Mouse (Mus musculus) liver, embryonic 14.5 days (tissue): ENCODE measurements around the gene Rlf. TPM values are rescaled to one million over a fixed set of nuclear protein-coding genes. Genes with fewer than 3 reads are reported as not detected.

ENCODE experiments used
- ATAC-seq: fragments of 200-750 bp; cut with Nextera tagmentation; 2 replicates; pipeline ENCODE4 v1.8.0; 2017; ENCODE audit warnings: moderate number of reproducible peaks, mild to moderate bottlenecking, moderate library complexity; ENCODE audit not compliant: insufficient read depth
- DNase-seq, 3 experiments: peaks; one replicate each; pipeline ENCODE4 v3.0.0-alpha.2; 2012 to 2013; ENCODE audit warnings: low read depth in 3 of 3, low spot score in 3 of 3
- H3K27ac ChIP-seq: fragments of 300-500 bp; sonication (generic); 2 replicates; pipeline ENCODE4 v1.5.1; 2014; ENCODE audit warnings: moderate library complexity, mild to moderate bottlenecking, control low read depth, inconsistent platforms
- H3K27me3 ChIP-seq: fragments of 300-500 bp; sonication (generic); 2 replicates; pipeline ENCODE4 v1.6.1; 2014; ENCODE audit warnings: mild to moderate bottlenecking, low read length, moderate library complexity; ENCODE audit not compliant: control insufficient read depth, insufficient read depth
- H3K36me3 ChIP-seq: fragments of 300-500 bp; sonication (generic); replicated peaks from 2 replicates; pipeline ENCODE4 v1.6.1; 2014; ENCODE audit warnings: low read depth; ENCODE audit not compliant: control insufficient read depth, insufficient read depth
- H3K4me1 ChIP-seq, 2 experiments: fragments of 200-500 bp in 1 of 2; fragments of 300-500 bp in 1 of 2; sonication (generic) in 1 of 2; replicated peaks; 2 replicates each; pipeline ENCODE4 v1.6.1; 2012 to 2014; ENCODE audit warnings: antibody characterized with exemption in 1 of 2, inconsistent platforms in 1 of 2, low read length in 1 of 2; ENCODE audit not compliant: control insufficient read depth in 2 of 2, insufficient read depth in 2 of 2
- H3K4me2 ChIP-seq: fragments of 300-500 bp; sonication (generic); 2 replicates; pipeline ENCODE4 v1.6.1; 2014; ENCODE audit warnings: low read depth, mild to moderate bottlenecking, control low read depth, moderate library complexity
- H3K4me3 ChIP-seq, 2 experiments: fragments of 200-500 bp in 1 of 2; fragments of 300-500 bp in 1 of 2; sonication (generic) in 1 of 2; 2 replicates each; pipeline ENCODE4 v1.5.1; 2012 to 2014; ENCODE audit warnings: low read depth in 2 of 2, low read length in 2 of 2, mild to moderate bottlenecking in 2 of 2, control low read depth in 1 of 2, inconsistent platforms in 1 of 2, moderate library complexity in 1 of 2; ENCODE audit not compliant: insufficient read depth in 1 of 2
- H3K9ac ChIP-seq: fragments of 300-500 bp; sonication (generic); replicated peaks from 2 replicates; pipeline ENCODE4 v1.6.1; 2014; ENCODE audit warnings: mild to moderate bottlenecking, control low read depth, moderate library complexity
- H3K9me3 ChIP-seq: fragments of 300-500 bp; sonication (generic); 2 replicates; pipeline ENCODE4 v1.6.1; 2016; ENCODE audit warnings: low read length, mixed read lengths; ENCODE audit not compliant: control insufficient read depth
- CTCF ChIP-seq: IDR thresholded peaks from 2 replicates; pipeline ENCODE4 v1.5.1; 2016; ENCODE audit warnings: antibody characterized with exemption, low read depth, control low read depth
- EP300 ChIP-seq: IDR thresholded peaks from 2 replicates; pipeline ENCODE4 v1.6.1; 2016; ENCODE audit warnings: antibody characterized with exemption, low read depth
- WGBS: fragments of 180-500 bp; shearing (Covaris S2); extraction: QIAGEN DNeasy Blood & Tissue Kit; methylation state at CpG from one replicate; pipeline ENCODE4 v1.1.7; 2014; ENCODE audit not compliant: insufficient replicate concordance; 5-methylcytosine and 5-hydroxymethylcytosine counted together
- polyA plus RNA-seq, 2 experiments: library from polyadenylated mRNA; depleted of rRNA in 1 of 2; stranded (reverse) in 1 of 2; unstranded in 1 of 2; fragments of >200 nt; fragmentation: Nextera tagmentation in 1 of 2; extraction: Ambion mirVana in 1 of 2; gene quantifications; 2 replicates each; pipeline versions ENCODE4 v1.2.1 to v1.2.3; 2012 to 2014

The Rlf gene
- polyA plus RNA-seq, 2 experiments, result 5.0 to 6.4 TPM

GRCm38 (mm10) chr4:121230943-121231614 lies 16.2 kb upstream of the Rlf start:
- ATAC-seq, result no peak
- no peak for TF ChIP-seq CTCF
- TF ChIP-seq EP300, result no peak
- DNase-seq, result no peak

GRCm38 (mm10) chr4:121227072-121227471 lies 12.2 kb upstream of the Rlf start:
- TF ChIP-seq EP300 (no peak), CTCF (no peak)
- Histone ChIP-seq H3K9me3 (no peaks in the 10 kb centered on the region), H3K36me3 (no peaks in the 10 kb centered on the region), H3K4me1 (no peaks in the 10 kb centered on the region), H3K27me3 (no peaks in the 10 kb centered on the region; the same call in 1 of the 2 replicates), H3K27ac (no peak overlapping the region), H3K9ac (no peak overlapping the region), H3K4me3 (no peak overlapping the region), H3K4me2 (no peak overlapping the region)
- WGBS, result 22% methylated on average over 1 of the region's 1 CpGs
- DNase-seq (no peak), ATAC-seq (no peak)

More at GRCm38 (mm10) chr4:121230943-121231614, 16.2 kb upstream of the Rlf start:
- WGBS, result 5% methylated on average over 16 of the region's 16 CpGs
- no peaks in the 10 kb centered on the region for H3K36me3 ChIP-seq
- no peak overlapping the region for H3K4me2 ChIP-seq
- no peaks in the 10 kb centered on the region for H3K4me1 ChIP-seq
- H3K9ac ChIP-seq, result no peak overlapping the region
- no peak overlapping the region for H3K4me3 ChIP-seq
- no peaks in the 10 kb centered on the region for H3K9me3 ChIP-seq
- H3K27ac ChIP-seq, result no peak overlapping the region
- no peaks in the 10 kb centered on the region; the same call in 1 of the 2 replicates for H3K27me3 ChIP-seq

- Histone ChIP-seq H3K9ac (no peak overlapping the region), H3K27me3 (no peaks in the 10 kb centered on the region; the same call in 1 of the 2 replicates), H3K9me3 (no peaks in the 10 kb centered on the region), H3K4me1 (no peaks in the 10 kb centered on the region), H3K27ac (no peak overlapping the region), H3K4me2 (no peak overlapping the region), H3K36me3 (no peaks in the 10 kb centered on the region), H3K4me3 (no peak overlapping the region)
- no peak for TF ChIP-seq EP300
- TF ChIP-seq CTCF, result no peak; the same call in 1 of the 2 replicates
- DNase-seq (no peak), ATAC-seq (no peak)
- WGBS, result 62% methylated on average over 4 of the region's 4 CpGs
Observed at GRCm38 (mm10) chr4:121225177-121225576, 10.3 kb upstream of the Rlf start.

GRCm38 (mm10) chr4:121223136-121223535 lies 8.3 kb upstream of the Rlf start:
- 44% methylated on average over 1 of the region's 1 CpGs for WGBS
- ATAC-seq (no peak), DNase-seq (no peak)

GRCm38 (mm10) chr4:121216216-121216615 lies 1.3 kb upstream of the Rlf start:
- Histone ChIP-seq H3K4me2 (no peak overlapping the region), H3K27ac (no peak overlapping the region), H3K36me3 (no peaks in the 10 kb centered on the region), H3K4me1 (peaks cover 13 to 15% of the 10 kb centered on the region in 2 experiments), H3K4me3 (no peak overlapping the region), H3K9ac (no peak overlapping the region), H3K27me3 (no peaks in the 10 kb centered on the region; the same call in 1 of the 2 replicates), H3K9me3 (no peaks in the 10 kb centered on the region)
- 25% methylated on average over 2 of the region's 2 CpGs for WGBS
- no peak for DNase-seq
- ATAC-seq, result no peak
- TF ChIP-seq EP300 (no peak), CTCF (no peak)

More at GRCm38 (mm10) chr4:121223136-121223535, 8.3 kb upstream of the Rlf start:
- H3K4me2 ChIP-seq, result no peak overlapping the region
- no peak overlapping the region for H3K27ac ChIP-seq
- no peaks in the 10 kb centered on the region for H3K9me3 ChIP-seq
- TF ChIP-seq CTCF (no peak), EP300 (no peak)
- no peaks in the 10 kb centered on the region for H3K36me3 ChIP-seq
- no peak overlapping the region for H3K9ac ChIP-seq
- H3K4me3 ChIP-seq, result no peak overlapping the region
- H3K4me1 ChIP-seq, result no peaks in the 10 kb centered on the region
- no peaks in the 10 kb centered on the region; the same call in 1 of the 2 replicates for H3K27me3 ChIP-seq
